Mouse (Mus musculus): ENCODE data around the gene Coa6. TPM values are rescaled to one million over a fixed set of nuclear protein-coding genes. Genes with fewer than 3 reads are reported as not detected.
"Not testable (repeated sequence)": the region's sequence is repeated elsewhere in the genome, so short reads cannot be mapped to it uniquely, and the experiment has no call there.

The Coa6 gene
- total RNA-seq (2015; ENCODE audit: low replicate concordance) (8.6 TPM in 1 of 2 replicates, not detected in the other), total RNA-seq (2017; ENCODE audit: low replicate concordance) (2.9 and 8.1 TPM in 2 replicates)

DNA sequence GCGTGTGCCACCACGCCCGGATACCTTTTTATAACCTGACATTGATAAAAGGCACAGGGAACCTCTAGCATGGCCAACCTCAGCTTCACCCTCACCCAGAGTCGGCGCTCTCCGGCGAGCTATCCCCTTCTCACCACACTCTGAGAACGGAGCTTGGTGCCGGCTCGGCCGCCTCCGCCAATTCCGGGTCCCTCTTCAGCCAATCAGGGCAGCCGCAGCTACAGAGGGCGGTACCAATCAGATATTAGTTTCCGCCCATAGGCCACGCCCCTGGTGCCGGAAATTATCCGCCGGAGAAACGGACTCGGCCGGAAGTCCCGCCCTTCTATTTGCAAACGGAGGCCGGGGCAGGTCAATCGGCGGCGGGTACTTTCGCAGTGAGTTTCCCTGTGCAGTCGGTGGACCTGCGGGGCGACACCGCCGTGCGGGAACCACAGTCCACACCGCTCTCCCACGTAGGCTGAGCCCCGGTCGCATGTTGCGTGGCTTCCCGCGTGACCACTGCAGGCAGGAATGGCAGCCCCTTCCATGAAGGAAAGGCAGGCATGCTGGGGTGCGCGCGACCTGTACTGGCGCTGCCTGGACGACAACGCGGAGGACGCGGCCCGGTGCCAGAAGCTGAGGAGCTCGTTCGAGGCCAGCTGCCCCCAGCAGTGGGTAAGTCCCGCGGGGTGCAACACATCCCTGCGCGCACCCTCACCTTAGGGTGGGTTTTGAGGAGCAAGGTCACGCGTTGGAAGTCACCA is at the start of gene Coa6:
Coa6 (plus strand) TSS at position 342 of the 746 bp plus-strand sequence.
- ATAC-seq (replicated peaks; ENCODE audit: low FRiP score, poor library complexity, severe bottlenecking) = peak; percentile 98

DNA sequence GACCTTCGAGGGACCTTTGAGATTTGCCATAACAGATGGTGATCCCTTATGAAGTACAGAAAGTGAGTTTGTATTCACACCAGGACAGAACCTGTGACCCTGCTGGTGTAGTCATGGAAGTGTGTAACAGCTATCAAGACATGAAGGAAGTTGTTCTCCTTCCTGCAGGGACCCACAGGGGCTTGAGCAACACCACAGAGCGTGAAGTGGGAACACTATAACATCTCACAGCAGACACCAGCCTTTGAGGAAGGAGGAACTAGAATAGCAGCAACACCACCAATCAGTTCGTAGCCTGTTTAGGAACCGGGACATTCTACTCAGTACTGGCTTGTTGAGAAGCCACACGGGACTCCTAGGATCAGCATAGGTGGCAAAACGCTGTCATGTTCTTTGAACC is 42.7 kb upstream of the Coa6 start:
- no peak for ATAC-seq (replicated peaks; ENCODE audit: low FRiP score, poor library complexity, severe bottlenecking)

DNA sequence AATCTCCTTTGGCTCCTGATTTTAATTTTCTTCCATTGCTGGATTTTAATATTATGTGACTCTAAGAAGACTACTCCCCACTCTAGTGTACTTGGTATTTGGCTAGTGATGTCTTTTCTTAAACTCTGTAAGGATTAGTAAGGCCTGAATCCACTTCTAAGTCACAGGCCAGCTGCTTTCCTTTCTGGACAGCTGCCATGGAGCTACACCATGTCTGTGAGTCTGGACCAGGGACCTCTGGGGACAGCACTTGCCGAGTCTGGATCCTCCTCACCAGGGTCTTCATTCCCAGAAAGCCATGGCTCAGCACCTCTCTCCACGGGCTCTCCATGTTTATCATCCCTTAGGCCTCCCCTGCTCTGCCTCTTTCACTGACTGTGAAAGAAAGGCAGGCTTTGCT is 42.2 kb upstream of the Coa6 start:
- ATAC-seq (replicated peaks; ENCODE audit: low FRiP score, poor library complexity, severe bottlenecking) = no peak

DNA sequence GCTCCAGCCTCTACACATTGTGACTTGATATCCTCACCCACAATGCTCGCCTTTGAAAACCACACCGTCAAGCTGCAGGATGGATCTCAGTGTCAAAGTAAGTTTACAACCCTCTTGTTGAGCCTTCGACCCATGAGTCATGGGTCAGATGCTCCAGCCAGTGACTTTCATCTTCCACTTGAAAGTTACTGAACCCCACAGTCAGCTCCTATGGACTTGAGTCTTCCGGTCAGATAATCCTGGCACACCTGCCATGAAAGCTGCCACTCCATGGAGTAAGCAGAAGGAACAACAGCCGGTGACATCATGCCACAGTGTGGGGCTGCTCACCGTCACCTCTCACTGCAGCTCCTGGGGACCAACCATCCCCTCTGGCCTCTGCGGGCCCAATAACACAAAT is 41.0 kb upstream of the Coa6 start:
- ATAC-seq (replicated peaks; ENCODE audit: low FRiP score, poor library complexity, severe bottlenecking) = no peak

DNA sequence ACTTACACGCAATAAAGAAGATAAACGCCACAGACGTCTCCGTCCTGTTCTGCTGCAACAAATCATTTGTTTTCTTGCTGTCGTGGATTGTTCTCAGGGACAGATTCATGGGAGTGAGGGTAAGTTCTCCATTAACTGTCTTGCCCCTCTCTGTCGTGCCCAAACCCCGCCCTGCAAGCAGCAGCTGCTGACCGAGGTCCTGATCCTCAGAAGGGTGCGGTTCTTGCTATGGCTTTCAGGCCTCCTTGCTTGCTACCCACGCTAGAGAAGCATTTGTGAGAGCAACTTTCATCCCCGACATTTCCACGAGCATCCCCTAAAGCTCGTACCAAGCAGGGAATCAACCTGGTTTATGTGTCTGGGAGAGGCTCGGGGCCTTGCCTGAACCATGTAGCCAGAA is 40.1 kb upstream of the Coa6 start:
- no peak for ATAC-seq (replicated peaks; ENCODE audit: low FRiP score, poor library complexity, severe bottlenecking)

DNA sequence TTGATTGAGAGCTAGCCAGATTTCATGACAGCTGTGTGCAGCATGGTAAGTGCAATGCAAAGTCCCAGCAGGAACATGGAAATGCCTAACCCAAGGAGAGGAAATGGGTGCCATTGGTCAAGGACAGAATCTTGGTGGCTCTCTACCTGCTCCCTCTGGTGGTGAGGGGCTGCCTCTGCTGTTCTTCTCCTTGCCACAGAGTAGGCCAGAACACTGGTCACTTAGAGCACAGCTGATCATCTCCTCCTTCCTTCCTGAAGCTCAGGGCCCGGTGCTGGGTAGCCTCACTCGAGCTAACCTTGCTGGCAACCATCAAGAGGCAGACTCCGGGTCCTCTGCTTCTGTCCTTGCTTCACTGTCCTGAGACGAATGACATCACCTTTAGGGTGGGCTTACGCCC is 39.6 kb upstream of the Coa6 start:
- no peak for ATAC-seq (replicated peaks; ENCODE audit: low FRiP score, poor library complexity, severe bottlenecking)

DNA sequence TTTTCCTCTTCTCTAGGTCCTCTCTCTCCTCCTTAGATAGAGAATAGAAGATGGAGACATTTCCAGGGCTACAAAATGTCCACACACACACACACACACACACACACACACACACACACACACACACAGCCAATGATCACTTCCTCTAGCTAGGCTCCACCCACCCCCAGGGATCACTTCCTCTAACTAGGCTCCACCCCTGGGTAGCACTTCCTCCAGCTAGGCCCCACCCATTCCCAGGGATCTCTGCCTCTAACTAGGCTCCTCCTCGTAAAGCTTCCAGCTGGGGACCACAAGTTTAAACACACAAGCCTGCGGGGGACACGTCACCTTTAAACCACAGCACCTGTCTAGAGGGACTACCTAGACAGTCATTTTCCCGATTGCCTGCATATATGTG is 34.7 kb upstream of the Coa6 start:
- no peak for ATAC-seq (replicated peaks; ENCODE audit: low FRiP score, poor library complexity, severe bottlenecking)

DNA sequence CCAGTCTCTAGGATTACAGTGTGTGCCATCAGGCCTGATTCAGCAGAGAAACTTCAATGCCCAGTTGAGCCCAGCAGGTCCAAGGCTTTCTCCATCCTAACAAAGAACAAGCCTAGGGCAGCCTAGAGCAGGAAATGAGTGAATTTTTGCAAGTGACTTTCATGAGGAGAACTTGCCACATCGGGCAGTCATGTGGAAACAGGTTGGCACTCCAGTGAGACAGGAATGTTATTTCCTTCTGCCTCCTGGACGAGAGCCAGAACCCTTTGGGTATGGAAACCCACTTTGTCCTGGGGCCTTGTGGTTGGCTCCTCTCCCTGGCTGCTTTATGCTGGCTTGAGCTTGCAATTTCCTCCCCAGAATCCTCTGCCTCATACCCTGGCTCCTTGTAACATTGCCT is 30.8 kb upstream of the Coa6 start:
- ATAC-seq (replicated peaks; ENCODE audit: low FRiP score, poor library complexity, severe bottlenecking) = no peak

DNA sequence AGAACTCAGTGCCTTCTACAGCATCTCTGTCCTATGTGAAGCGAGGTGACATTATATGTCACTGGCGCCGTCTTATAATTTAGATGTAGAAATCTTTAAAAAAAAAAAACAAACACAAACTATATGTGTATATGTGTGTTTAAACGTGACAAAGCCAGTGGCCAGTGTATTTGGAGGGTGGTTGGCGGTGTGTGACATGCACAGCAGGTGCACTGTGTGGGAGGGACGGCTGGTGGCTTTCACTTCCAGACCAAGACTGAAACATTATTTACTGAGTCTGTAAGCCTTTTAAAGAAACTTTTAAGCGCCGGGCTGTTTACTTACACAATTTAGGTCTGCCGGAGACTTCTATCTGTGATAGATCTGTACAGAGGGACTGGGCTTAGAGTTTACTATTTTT is 26.9 kb upstream of the Coa6 start:
- no peak for ATAC-seq (replicated peaks; ENCODE audit: low FRiP score, poor library complexity, severe bottlenecking)

DNA sequence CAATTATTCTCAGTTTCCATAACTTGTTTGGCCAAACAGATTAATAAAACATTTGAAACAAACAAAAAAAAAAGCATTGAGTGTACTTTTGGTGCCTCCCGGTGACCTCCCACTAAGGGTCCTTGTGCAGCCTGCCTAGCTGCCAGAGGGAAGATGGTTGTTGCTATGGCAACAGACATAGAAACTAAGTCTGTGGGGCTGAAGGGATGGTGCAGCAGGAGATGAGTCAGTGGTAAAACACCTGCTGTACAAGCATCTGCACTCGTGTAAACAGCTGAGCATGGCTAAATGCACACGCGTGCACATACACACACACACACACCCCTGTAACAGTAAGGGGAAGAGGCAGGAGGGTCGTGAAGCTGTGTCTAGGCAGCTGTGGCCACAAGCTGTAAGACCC is 26.4 kb upstream of the Coa6 start:
- no peak for ATAC-seq (replicated peaks; ENCODE audit: low FRiP score, poor library complexity, severe bottlenecking)

DNA sequence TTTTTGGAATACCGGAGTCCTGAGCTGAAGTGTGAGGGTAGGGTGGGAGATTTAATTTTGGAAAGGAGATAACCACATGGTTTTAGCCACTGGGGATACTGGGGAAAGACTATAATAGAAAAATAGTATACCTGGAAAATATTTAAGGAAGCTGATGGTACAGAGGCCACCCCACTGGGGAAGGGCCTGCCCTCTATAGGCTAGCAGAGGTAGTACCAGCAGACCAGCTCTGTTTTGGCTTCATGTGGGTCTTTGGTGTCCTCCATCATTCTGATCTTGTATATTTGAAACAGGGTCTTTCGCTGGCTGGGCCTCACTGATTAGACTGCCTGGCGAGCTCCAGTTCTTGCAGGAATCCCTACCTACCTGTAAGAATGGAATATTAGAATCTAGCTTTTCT is 24.0 kb upstream of the Coa6 start:
- ATAC-seq (replicated peaks; ENCODE audit: low FRiP score, poor library complexity, severe bottlenecking) = no peak

DNA sequence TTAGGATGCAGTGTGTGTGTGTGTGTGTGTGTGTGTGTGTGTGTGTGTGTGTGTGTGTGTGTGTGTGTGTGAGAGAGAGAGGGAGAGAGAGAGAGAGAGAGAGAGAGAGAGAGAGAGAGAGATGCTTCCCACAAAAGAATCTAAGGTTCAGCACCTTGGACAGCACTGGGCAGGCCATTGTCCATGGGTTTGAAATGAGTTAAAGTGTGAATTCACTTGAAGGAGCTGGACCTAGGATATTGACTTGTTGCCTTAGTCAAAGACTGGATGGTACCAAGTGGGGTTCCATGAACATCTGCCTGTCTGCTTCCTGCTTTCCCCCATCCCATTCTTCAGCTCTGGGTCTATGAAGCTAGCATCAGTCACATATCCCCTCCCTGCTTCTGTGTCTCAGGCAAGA is 17.8 kb upstream of the Coa6 start:
- not testable (repeated sequence) for ATAC-seq (replicated peaks; ENCODE audit: low FRiP score, poor library complexity, severe bottlenecking)

DNA sequence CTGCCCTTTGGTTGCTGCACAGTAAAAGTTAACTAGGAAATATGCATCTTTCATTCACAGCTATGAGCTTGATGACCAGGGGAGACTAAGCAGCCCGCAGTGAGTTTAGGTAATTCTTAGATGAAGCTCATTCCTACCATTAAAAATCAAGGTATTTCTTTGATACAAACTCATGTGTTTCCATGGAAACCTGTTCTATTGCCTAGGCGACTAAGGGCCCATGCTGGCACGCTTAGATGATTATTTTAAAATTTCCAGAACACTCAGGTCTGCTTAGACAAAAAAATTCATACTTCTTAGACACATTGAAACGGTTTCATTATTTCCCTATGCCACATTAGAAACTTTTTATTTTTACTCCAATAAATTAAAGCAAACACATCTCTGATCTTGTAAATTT is 17.3 kb upstream of the Coa6 start:
- no peak for ATAC-seq (replicated peaks; ENCODE audit: low FRiP score, poor library complexity, severe bottlenecking)

DNA sequence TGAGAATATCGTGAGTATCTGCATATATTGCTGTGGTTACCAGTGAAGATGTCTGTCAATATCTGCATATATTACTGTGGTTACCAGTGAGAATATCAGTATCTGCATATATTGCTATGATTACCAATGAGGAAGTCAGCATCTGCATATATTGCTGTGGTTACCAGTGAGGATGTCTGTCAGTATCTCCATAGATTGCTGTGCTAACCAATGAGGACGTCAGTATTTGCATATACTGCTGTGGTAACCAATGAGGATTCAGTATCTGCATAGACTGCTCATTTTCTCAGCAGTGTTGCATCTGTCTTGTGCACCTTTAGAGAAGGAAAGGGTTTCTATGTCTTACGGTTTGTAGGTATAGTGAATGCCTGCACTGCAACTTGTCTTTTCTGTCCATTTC is 1.5 kb upstream of the Coa6 start:
- no peak for ATAC-seq (replicated peaks; ENCODE audit: low FRiP score, poor library complexity, severe bottlenecking)

DNA sequence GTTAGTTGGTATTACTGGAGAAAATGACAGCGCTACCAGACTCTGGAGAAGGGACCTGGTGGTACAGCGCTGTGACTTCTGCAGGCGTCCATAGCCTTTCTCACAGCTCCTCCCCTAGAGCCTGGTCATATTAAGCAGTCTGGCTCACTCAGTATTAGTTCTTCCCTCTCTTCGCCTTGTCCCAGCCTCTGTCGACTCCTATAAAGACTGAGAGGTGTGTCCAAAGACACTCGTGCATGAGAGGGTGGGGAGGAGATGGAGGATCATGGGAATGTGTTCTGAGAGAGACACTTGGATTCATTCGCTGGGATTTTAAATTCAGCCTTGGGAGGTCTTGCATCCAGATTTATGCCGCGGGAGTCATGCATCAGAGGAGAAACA is 595 bp downstream of the Coa6 start:
- peak; percentile 29 for ATAC-seq (replicated peaks; ENCODE audit: low FRiP score, poor library complexity, severe bottlenecking)

DNA sequence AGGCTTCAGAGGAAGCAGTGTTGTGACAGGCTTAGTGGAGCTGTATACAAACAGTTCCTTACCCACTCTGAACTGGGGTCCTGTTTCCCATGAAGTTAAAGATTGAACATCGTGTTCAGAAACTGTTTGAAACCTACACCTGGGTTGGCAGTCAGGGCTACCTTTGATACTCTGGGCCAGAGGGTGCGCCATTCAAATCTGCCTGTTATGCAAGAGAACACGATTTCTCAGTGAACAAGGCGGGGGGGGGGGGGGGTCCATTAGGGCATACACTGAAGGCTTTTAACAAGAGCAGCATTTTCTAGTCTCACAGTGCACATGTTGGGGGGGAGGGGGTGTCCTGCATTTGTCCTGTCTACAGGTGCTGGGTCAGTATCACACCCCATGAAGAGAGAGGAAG is 1.8 kb downstream of the Coa6 start:
- no peak for ATAC-seq (replicated peaks; ENCODE audit: low FRiP score, poor library complexity, severe bottlenecking)

DNA sequence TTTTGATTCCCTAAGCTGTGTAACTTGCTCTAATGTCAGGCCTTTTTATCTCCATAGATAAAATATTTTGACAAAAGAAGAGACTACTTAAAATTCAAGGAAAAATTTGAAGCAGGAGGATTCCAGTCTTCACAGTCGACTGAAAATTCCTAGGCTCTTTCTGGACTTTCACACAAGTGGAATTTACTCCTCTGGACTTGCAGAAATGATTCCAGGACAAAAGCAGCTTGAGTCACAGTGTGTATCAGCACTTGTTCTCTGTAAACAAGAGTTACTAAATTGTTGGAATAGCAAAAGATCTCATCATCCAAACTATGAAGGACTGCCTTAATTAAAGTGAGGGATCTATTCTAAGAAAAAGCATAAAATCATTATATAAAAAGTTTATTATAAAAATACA is 2.6 kb downstream of the Coa6 start:
- ATAC-seq (replicated peaks; ENCODE audit: low FRiP score, poor library complexity, severe bottlenecking) = no peak

DNA sequence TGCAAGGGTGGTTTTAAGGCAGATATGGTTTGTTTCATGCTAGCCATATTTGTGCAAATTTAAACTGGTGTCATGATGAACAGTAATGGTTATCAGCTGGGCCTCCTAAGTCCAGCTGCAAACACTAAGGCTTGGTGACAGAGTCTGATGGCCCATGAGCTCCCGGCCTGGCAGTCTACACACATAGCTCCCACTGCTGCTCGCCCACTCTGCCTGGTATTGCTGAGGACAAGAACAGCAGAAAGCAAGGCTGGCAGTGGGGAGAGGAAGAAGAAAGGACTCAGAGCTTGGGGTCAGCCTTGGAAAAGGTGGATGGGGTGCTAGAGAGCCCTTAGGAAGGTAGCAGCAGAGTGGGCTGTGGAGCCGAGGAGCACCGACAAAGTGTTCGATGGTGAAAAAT is 7.3 kb downstream of the Coa6 start:
- no peak for ATAC-seq (replicated peaks; ENCODE audit: low FRiP score, poor library complexity, severe bottlenecking)

DNA sequence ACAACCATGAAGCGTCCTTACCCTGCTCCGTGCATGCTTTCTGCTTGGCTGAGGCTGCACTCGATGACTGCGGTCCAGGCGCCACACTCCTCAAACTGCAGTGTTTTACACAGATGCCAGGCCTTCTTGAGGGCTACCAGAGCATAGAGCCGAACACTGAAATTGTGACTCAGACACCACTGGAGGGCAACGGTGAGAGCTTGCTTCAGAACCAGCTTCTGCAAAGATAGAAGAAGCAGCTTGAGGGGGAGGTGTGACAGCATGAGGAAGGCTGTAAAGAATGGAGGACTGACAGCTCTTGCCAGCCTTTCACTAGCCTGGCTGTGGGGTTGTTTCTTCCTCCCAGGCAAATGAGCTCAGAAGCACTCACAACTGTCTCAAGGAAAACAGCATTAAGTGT is 11.5 kb downstream of the Coa6 start:
- no peak for ATAC-seq (replicated peaks; ENCODE audit: low FRiP score, poor library complexity, severe bottlenecking)

DNA sequence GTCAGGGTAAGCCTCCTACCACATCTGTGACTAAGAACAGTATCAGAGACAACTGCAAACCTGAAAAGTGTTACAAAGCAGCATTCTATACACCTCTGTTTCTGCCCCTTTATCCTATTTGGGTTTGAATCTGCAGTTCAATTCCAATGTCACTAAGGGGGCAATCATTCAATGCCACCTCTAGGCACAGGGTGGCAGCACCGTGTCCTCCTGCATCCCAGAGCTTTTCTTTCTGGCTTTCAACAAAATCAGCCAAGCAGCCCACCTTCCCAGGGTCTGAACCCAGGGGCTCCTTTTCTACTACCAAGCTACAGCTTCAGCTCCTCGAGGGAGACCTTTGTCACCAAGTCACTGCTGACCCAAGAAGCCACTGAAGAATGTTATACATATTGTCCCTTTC is 16.6 kb downstream of the Coa6 start:
- ATAC-seq (replicated peaks; ENCODE audit: low FRiP score, poor library complexity, severe bottlenecking) = no peak

DNA sequence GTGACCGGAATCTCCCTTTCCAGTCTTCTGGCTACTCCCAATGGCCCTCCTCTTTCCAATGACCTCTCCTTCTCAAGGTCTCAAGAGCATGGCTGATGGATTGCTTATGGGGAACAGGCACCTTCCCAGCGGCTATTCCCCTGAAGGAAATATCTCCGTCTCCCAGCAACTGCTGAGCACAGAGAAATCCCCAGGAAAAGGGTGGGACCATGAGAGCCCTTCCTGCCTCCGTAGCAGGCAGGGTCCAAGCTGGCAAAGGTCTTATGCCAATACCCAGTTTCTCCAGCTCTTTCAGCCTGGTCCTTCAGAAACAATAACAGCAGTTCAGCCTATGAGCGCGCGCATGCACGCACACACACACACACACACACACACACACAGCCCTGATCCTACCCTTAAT is 28.8 kb downstream of the Coa6 start:
- ATAC-seq (replicated peaks; ENCODE audit: low FRiP score, poor library complexity, severe bottlenecking) = no peak

DNA sequence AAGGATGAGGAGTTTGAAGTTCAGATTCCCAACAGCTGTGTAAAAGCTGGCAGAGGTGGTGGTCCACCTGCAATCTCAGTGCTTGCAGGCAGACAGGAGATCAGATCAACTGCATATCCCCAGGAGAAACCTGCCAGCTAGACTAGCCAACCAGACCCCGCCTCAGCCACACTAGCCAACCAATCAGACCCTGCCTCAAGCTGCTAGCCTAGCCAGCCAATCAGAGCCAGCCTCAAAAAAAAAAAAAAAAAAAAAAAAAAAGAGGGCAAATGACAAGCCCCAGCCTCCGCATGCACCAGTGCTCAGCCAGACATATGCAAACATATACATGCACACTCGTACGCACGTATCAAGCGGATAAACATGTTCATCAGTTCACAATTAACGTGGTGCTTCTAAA is 33.1 kb downstream of the Coa6 start:
- no peak for ATAC-seq (replicated peaks; ENCODE audit: low FRiP score, poor library complexity, severe bottlenecking)
